Mouse (Mus musculus) right cerebral cortex, postnatal 10 days (tissue): Measurements from ENCODE around the gene D130043K22Rik.
"Not testable (repeated sequence)": the region's sequence is repeated elsewhere in the genome, so short reads cannot be mapped to it uniquely, and the experiment has no call there.

Experiments used
- DNase-seq, 2 experiments: peaks; one replicate each; pipeline ENCODE4 v3.0.0; 2021; ENCODE audit warnings: low spot score in 2 of 2

The D130043K22Rik gene

GRCm38 (mm10) chr13:24831353-24832130, 13.4 kb upstream of the D130043K22Rik start, which contains the start of the genes Acot13 and Tdp2:
Acot13 (minus strand) TSS chr13:24831540.
Tdp2 (plus strand) TSS chr13:24831679.
- peak; percentile 95 to 96 for DNase-seq

GRCm38 (mm10) chr13:24832131-24832810, 12.7 kb upstream of the D130043K22Rik start:
- DNase-seq: no peak

GRCm38 (mm10) chr13:24832811-24833155, 12.2 kb upstream of the D130043K22Rik start:
- DNase-seq: no peak

- DNase-seq: not testable (repeated sequence)
Measured at GRCm38 (mm10) chr13:24837765-24838164, 7.2 kb upstream of the D130043K22Rik start.

GRCm38 (mm10) chr13:24839831-24840230, 5.1 kb upstream of the D130043K22Rik start:
- DNase-seq: no peak

- DNase-seq: no peak
Measured at GRCm38 (mm10) chr13:24841702-24842101, 3.2 kb upstream of the D130043K22Rik start.

GRCm38 (mm10) chr13:24849318-24849717, 4.4 kb downstream of the D130043K22Rik start:
- no peak for DNase-seq

GRCm38 (mm10) chr13:24851989-24852388, 7.1 kb downstream of the D130043K22Rik start:
- no peak for DNase-seq

- no peak for DNase-seq
Measured at GRCm38 (mm10) chr13:24852570-24852969, 7.6 kb downstream of the D130043K22Rik start.

- DNase-seq: no peak
Measured at GRCm38 (mm10) chr13:24859115-24859514, 14.2 kb downstream of the D130043K22Rik start.

- no peak for DNase-seq
Measured at GRCm38 (mm10) chr13:24861084-24861483, 16.1 kb downstream of the D130043K22Rik start.

- DNase-seq: no peak
Measured at GRCm38 (mm10) chr13:24862021-24862420, 17.1 kb downstream of the D130043K22Rik start.

GRCm38 (mm10) chr13:24862520-24862919, 17.6 kb downstream of the D130043K22Rik start:
- DNase-seq: peak in 1 of 2 experiments; percentile 48

GRCm38 (mm10) chr13:24866430-24867402, 21.8 kb downstream of the D130043K22Rik start:
- no peak for DNase-seq

- DNase-seq: no peak
Measured at GRCm38 (mm10) chr13:24867789-24868188, 22.9 kb downstream of the D130043K22Rik start.

GRCm38 (mm10) chr13:24868233-24868632, 23.3 kb downstream of the D130043K22Rik start:
- DNase-seq: no peak

GRCm38 (mm10) chr13:24879359-24880040, 34.6 kb downstream of the D130043K22Rik start:
- no peak for DNase-seq

GRCm38 (mm10) chr13:24880208-24880607, 35.3 kb downstream of the D130043K22Rik start:
- no peak for DNase-seq

GRCm38 (mm10) chr13:24880704-24881103, 35.8 kb downstream of the D130043K22Rik start:
- DNase-seq: no peak

- DNase-seq: no peak
Measured at GRCm38 (mm10) chr13:24882411-24882810, 37.5 kb downstream of the D130043K22Rik start.

- DNase-seq: no peak
Measured at GRCm38 (mm10) chr13:24889554-24889953, 44.6 kb downstream of the D130043K22Rik start.
